Mouse (Mus musculus) hindbrain, embryonic 11.5 days (tissue): Measurements from ENCODE around the gene Gm20509. TPM values are rescaled to one million over a fixed set of nuclear protein-coding genes. Genes with fewer than 3 reads are reported as not detected.

Experiments
- ATAC-seq: fragments of 200-750 bp; cut with Nextera tagmentation; 2 replicates; pipeline ENCODE4 v1.8.0; 2017; ENCODE audit warnings: mild to moderate bottlenecking, moderate TSS enrichment, moderate library complexity; ENCODE audit not compliant: low FRiP score
- DNase-seq: peaks from one replicate; pipeline ENCODE4 v3.0.0-alpha.2; 2015; ENCODE audit warnings: low spot score
- H3K27ac ChIP-seq: fragments of 300-500 bp; sonication (generic); 2 replicates; pipeline ENCODE4 v1.5.1; 2014; ENCODE audit warnings: mild to moderate bottlenecking, low read depth, low read length
- H3K27me3 ChIP-seq: fragments of 300-500 bp; sonication (generic); 2 replicates; pipeline ENCODE4 v1.6.1; 2014; ENCODE audit warnings: mild to moderate bottlenecking, low read length, moderate library complexity, mixed read lengths; ENCODE audit not compliant: control insufficient read depth, insufficient read depth
- H3K36me3 ChIP-seq: fragments of 300-500 bp; sonication (generic); 2 replicates; pipeline ENCODE4 v1.6.1; 2014; ENCODE audit warnings: mild to moderate bottlenecking, low read length, moderate library complexity, mixed read lengths; ENCODE audit not compliant: control insufficient read depth, insufficient read depth
- H3K4me1 ChIP-seq: fragments of 300-500 bp; sonication (generic); replicated peaks from 2 replicates; pipeline ENCODE4 v1.6.1; 2014; ENCODE audit warnings: low read length, mixed read lengths; ENCODE audit not compliant: control insufficient read depth, insufficient read depth
- H3K4me2 ChIP-seq: fragments of 300-500 bp; sonication (generic); replicated peaks from 2 replicates; pipeline ENCODE4 v1.6.1; 2014; ENCODE audit warnings: mild to moderate bottlenecking, low read depth, low read length
- H3K4me3 ChIP-seq: fragments of 300-500 bp; sonication (generic); 2 replicates; pipeline ENCODE4 v1.5.1; 2014; ENCODE audit warnings: low read depth, low read length
- H3K9ac ChIP-seq: fragments of 300-500 bp; sonication (generic); 2 replicates; pipeline ENCODE4 v1.6.1; 2014; ENCODE audit warnings: low read depth, low read length
- H3K9me3 ChIP-seq: fragments of 300-500 bp; sonication (generic); 2 replicates; pipeline ENCODE4 v1.6.1; 2016; ENCODE audit warnings: low read length; ENCODE audit not compliant: control insufficient read depth
- WGBS: fragments of 180-500 bp; shearing (Covaris S2); extraction: QIAGEN DNeasy Blood & Tissue Kit; methylation state at CpG from one replicate; pipeline ENCODE4 v1.1.7; 2014; 5-methylcytosine and 5-hydroxymethylcytosine counted together
- polyA plus RNA-seq: library from polyadenylated mRNA; unstranded; fragments of >200 nt; fragmentation: Nextera tagmentation; extraction: Ambion mirVana; gene quantifications from 2 replicates; pipeline ENCODE4 v1.2.1, GENCODE M21; 2014

The Gm20509 gene
- not detected in 2 replicates for polyA plus RNA-seq

DNA sequence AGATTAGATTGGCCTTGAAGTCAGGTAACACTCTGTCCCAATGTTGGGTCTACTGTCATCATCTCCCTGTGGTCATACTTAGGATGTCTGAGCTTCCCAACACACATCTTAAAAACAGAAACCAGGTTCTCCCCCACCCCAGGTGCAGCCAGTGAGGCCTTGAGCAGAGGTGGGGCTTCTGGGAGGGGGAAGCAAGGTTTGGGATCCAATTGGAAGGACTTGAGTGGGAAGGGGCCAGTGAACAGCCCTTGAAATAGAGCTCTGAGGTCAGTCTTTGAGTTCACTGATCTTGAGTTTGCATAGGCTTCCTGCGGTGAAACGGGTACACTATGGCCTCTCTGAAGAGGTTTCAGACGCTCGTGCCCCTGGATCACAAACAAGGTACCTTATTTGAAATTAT is at the start of gene Gm20509:
Gene Gm20509 (plus strand): TSS at position 290 of the 400 bp plus-strand sequence.
- H3K4me2 ChIP-seq, result peak within 1 kb of the TSS; percentile 92
- H3K9ac ChIP-seq, result peak within 1 kb of the TSS; percentile 35; the same call in 1 of the 2 replicates
- H3K27ac ChIP-seq, result no peak within 1 kb of the TSS
- 95% methylated on average over 4 of the region's 4 CpGs for WGBS
- ATAC-seq (no peak), DNase-seq (no peak)
- peak within 1 kb of the TSS; percentile 36 for H3K4me3 ChIP-seq
- peaks cover 20% of the 10 kb centered on the region for H3K27me3 ChIP-seq
- H3K4me1 ChIP-seq, result 0 out of 2 replicates have a peak, but pooled peaks cover 4% of the 10 kb centered on the region
- no peaks in the 10 kb centered on the region for H3K9me3 ChIP-seq
- H3K36me3 ChIP-seq, result no peaks in the 10 kb centered on the region

DNA sequence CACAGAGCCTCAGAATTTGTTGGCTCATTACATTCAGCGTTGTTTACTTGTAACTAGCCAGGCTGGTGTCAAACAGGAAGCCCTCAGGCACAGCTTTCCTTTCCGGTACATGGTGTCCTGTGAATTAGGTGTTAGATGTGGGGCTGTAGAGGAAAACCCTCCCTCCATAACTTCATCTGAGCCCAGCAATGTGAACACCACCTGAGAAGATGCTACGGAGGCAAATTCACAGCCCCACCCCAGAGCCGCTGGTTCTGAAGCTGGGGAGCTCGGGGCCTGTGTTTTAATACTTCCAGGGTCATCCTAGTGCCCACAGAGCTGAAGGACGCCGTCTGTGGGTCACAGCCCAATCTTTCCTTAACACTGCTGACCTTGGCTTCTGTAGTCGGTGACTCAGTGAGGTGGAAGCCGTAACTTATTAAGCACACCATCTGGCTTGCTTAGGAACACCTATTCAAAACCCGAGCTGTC is 46.8 kb upstream of the Gm20509 start:
- WGBS, result 74% methylated on average over 10 of the region's 10 CpGs
- no peak overlapping the region for H3K27ac ChIP-seq
- no peaks in the 10 kb centered on the region for H3K36me3 ChIP-seq
- DNase-seq (no peak), ATAC-seq (no peak)
- no peak overlapping the region for H3K9ac ChIP-seq
- H3K4me2 ChIP-seq, result no peak overlapping the region
- no peaks in the 10 kb centered on the region for H3K27me3 ChIP-seq
- no peak overlapping the region for H3K4me3 ChIP-seq
- no peaks in the 10 kb centered on the region for H3K4me1 ChIP-seq
- no peaks in the 10 kb centered on the region for H3K9me3 ChIP-seq

DNA sequence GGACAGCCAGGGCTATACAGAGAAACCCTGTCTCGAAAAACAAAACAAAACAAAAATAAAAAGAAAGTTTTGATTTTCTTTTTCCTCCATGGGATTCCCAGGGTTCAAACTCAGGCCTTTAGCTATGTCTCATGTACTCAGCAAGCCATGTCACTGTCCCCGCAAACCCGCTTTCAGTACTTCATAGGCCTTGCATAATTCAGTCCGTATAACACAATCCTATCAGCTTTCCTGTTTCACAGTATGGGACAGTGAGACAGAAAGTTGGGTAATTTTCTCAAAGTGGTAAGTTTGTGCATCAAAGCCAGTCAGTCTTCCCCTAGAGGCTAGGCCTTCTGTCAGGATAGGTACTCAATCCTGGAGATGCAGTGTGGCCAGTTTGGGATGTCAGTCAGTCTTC is 43.0 kb upstream of the Gm20509 start:
- no peak overlapping the region for H3K9ac ChIP-seq
- no peaks in the 10 kb centered on the region for H3K9me3 ChIP-seq
- DNase-seq (no peak), ATAC-seq (no peak)
- no peaks in the 10 kb centered on the region for H3K27me3 ChIP-seq
- H3K4me1 ChIP-seq, result no peaks in the 10 kb centered on the region
- no peaks in the 10 kb centered on the region for H3K36me3 ChIP-seq
- no peak overlapping the region for H3K4me2 ChIP-seq
- H3K4me3 ChIP-seq, result no peak overlapping the region
- 83% methylated on average over 4 of the region's 4 CpGs for WGBS
- no peak overlapping the region for H3K27ac ChIP-seq

DNA sequence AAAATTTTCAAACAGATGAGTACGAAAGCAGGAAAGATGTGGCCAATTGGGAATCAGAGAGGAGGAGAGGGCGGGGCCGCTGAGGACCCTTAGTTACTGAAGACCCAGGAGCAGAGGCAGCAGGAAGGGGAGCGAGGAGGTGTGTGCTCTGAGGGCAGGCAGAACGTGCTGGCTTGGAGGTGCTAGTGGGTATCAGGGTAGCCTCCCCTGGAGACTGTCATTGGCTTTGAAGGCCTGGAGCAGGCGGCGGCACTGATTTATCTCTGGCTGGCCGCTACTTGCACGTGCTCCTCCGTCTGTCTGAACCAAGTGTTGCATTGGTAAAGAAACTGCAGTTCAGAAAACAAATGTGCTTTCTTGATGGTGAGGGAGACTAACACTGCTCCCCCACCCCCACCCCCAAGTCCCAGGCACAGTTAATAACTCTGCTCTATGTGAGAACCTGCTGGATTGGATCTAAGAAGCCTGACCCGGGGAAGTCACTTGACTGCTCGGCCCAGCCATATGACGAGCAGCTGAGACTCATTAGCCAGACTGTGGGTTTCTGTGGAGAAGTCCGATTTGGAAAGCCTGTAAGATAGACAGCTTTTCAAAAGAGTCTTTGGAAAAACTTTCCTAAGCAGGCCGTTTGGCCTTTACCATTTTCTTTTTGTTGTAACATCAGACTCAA is 38.5 kb upstream of the Gm20509 start:
- Histone ChIP-seq H3K9ac (no peak overlapping the region), H3K9me3 (no peaks in the 10 kb centered on the region), H3K27me3 (no peaks in the 10 kb centered on the region), H3K4me1 (0 out of 2 replicates have a peak, but pooled peaks cover 2% of the 10 kb centered on the region), H3K36me3 (no peaks in the 10 kb centered on the region), H3K4me3 (no peak overlapping the region), H3K4me2 (no peak overlapping the region), H3K27ac (no peak overlapping the region)
- ATAC-seq (no peak), DNase-seq (no peak)
- WGBS, result 39% methylated on average over 15 of the region's 15 CpGs

DNA sequence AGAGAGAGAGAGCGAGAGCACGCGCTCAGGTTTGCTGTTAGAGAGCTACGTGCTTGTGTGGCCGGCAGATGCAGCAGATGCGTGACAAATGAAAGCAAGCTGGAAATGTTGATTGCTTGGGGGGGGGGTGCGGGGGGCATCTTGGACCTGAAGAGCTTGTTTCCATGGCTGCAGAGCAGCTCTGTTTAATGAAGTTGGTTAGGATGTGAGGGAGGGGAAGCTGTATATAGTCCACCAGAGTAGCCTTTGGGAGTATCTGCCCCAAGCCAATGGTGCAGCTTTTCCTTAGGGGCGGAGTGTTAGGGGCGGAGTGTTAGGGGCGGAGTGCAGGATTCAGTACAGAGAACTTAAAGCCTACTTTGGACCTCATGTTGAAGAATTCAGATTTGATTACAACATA is 35.2 kb upstream of the Gm20509 start:
- no peak overlapping the region for H3K9ac ChIP-seq
- 34% methylated on average over 10 of the region's 10 CpGs for WGBS
- DNase-seq, result no peak
- no peaks in the 10 kb centered on the region for H3K36me3 ChIP-seq
- H3K9me3 ChIP-seq, result no peaks in the 10 kb centered on the region
- no peak overlapping the region for H3K4me2 ChIP-seq
- no peak overlapping the region for H3K4me3 ChIP-seq
- ATAC-seq, result peak; percentile 79
- no peak overlapping the region for H3K27ac ChIP-seq
- H3K27me3 ChIP-seq, result no peaks in the 10 kb centered on the region
- H3K4me1 ChIP-seq, result 0 out of 2 replicates have a peak, but pooled peaks cover 2% of the 10 kb centered on the region

DNA sequence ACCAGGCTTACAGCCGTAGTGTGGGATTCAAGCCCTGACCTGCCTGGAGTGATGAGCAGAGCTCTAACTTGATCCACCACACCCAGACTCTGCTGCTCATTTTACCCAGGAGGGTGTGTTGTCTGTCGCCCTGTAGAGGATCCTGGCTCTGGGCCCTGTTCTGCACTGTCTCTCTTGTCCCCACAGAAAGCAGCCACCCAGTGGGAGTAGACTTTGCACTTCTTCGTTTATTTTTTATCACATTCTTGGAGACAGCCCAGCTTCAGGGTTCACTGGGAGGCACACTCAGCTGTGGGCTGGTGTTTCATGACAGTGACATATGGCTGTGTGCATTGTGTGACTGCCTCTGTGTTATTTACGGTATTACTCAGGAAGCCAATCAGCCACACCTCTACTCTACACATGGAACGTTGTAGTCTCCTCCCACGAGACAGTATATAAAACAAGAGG is 34.0 kb upstream of the Gm20509 start:
- Histone ChIP-seq H3K9ac (no peak overlapping the region), H3K9me3 (no peaks in the 10 kb centered on the region), H3K36me3 (no peaks in the 10 kb centered on the region), H3K27me3 (no peaks in the 10 kb centered on the region), H3K4me3 (no peak overlapping the region), H3K4me2 (no peak overlapping the region), H3K27ac (no peak overlapping the region), H3K4me1 (0 out of 2 replicates have a peak, but pooled peaks cover 2% of the 10 kb centered on the region)
- no peak for DNase-seq
- WGBS, result 63% methylated on average over 6 of the region's 6 CpGs
- no peak for ATAC-seq

DNA sequence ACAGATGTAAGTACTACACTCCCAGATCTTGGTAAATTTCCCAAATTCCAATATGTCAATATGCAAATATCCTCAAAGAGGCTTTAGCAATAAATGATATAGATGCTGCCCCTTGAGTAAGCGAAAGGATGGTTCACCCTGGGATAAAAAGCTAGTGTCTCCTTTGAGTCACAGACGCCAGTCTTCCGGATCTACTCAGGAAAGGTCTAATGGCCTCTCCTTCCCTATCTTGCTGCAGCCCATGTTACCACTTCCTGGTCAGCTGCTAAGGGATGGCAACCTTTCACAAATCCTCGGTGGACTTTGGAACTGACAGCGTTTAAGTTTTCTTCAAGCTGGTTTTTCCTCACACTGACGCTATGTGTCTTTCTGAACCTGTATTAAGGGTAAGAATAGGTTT is 33.6 kb upstream of the Gm20509 start:
- ATAC-seq, result no peak
- no peak overlapping the region for H3K27ac ChIP-seq
- 94% methylated on average over 6 of the region's 6 CpGs for WGBS

GRCm38 (mm10) chr9:73070971-73071659 is 31.2 kb upstream of the Gm20509 start:
- H3K36me3 ChIP-seq, result no peaks in the 10 kb centered on the region
- no peak for DNase-seq
- H3K4me3 ChIP-seq, result no peak overlapping the region
- 0 out of 2 replicates have a peak, but pooled peaks cover 2% of the 10 kb centered on the region for H3K4me1 ChIP-seq
- no peak for ATAC-seq
- 74% methylated on average over 10 of the region's 10 CpGs for WGBS
- no peak overlapping the region for H3K4me2 ChIP-seq
- no peak overlapping the region for H3K9ac ChIP-seq
- H3K9me3 ChIP-seq, result no peaks in the 10 kb centered on the region
- no peak overlapping the region for H3K27ac ChIP-seq
- no peaks in the 10 kb centered on the region for H3K27me3 ChIP-seq

More for the DNA sequence above, 33.6 kb upstream of the Gm20509 start:
- no peaks in the 10 kb centered on the region for H3K36me3 ChIP-seq
- no peak overlapping the region for H3K9ac ChIP-seq
- DNase-seq, result no peak
- H3K9me3 ChIP-seq, result no peaks in the 10 kb centered on the region
- H3K4me3 ChIP-seq, result no peak overlapping the region
- no peaks in the 10 kb centered on the region for H3K27me3 ChIP-seq
- 0 out of 2 replicates have a peak, but pooled peaks cover 2% of the 10 kb centered on the region for H3K4me1 ChIP-seq
- H3K4me2 ChIP-seq, result no peak overlapping the region
